Mouse (Mus musculus) ES-E14 (cell line): ENCODE measurements around the gene Gm27021.

Experiments
- HCFC1 ChIP-seq: IDR thresholded peaks from 2 replicates; pipeline ENCODE4 v1.6.1; 2012; ENCODE audit warnings: low read length, inconsistent platforms, borderline replicate concordance; ENCODE audit not compliant: insufficient read depth
- MAFK ChIP-seq: IDR thresholded peaks from 2 replicates; pipeline ENCODE4 v1.6.1; 2014; ENCODE audit warnings: mild to moderate bottlenecking, low read depth, low read length, inconsistent platforms; ENCODE audit not compliant: insufficient read depth
- ZNF384 ChIP-seq: IDR thresholded peaks from 2 replicates; pipeline ENCODE4 v1.6.1; 2012; ENCODE audit warnings: low read depth, low read length, inconsistent platforms

DNA sequence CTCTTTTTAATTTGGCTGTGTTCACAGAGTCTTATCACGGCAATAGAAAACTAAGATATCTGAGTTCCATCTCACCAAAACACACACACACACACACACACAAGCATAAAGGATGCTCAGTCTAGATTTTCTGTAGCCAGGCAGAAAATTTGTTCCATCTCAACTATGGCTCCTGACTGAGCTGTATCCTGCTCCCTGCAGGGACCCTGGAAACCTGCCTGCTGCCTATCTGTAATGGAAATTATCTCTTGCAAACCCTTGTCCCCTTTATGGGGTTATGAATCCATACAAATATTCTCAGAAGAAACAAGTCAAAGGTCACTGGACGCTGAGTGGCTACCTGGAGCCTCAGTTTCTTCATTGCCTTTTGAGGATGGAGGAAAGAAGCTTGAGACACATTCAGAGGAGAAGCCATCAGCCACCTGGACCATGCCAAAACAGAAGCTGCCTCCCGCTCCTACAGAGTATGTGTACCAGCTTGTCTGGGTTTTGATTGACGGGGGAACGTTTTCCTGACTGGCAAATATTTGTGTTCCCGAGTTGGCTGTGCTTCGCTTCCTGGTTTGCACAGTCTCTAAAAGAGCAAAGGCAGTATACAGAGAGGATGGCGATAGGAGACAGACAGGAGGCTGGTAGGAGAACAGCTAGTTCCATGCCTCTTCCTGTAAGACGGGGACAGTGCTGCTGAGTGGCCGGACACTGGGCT, 76.1 kb downstream of the Gm27021 start:
- TF ChIP-seq HCFC1 (no peak), ZNF384 (no peak), MAFK (no peak)
